Mouse (Mus musculus) thymus, adult 2 months (tissue): ENCODE results near the gene Dnah5. TPM values are rescaled to one million over a fixed set of nuclear protein-coding genes. Genes with fewer than 3 reads are reported as not detected.
"Not testable (repeated sequence)": the region's sequence is repeated elsewhere in the genome, so short reads cannot be mapped to it uniquely, and the experiment has no call there.

Experiments used
- DNase-seq: peaks from one replicate; pipeline ENCODE4 v3.0.0; 2021
- H3K27ac ChIP-seq: fragments of 200-500 bp; 2 replicates; pipeline ENCODE4 v1.5.1; 2012; ENCODE audit warnings: low read length, control low read depth; ENCODE audit not compliant: control insufficient read depth, insufficient read depth
- H3K27me3 ChIP-seq: fragments of 200-500 bp; 2 replicates; pipeline ENCODE4 v1.6.1; 2012; ENCODE audit warnings: mild to moderate bottlenecking, low read length, moderate library complexity, mixed read lengths; ENCODE audit not compliant: control insufficient read depth, insufficient read depth
- H3K36me3 ChIP-seq: fragments of 200-500 bp; 2 replicates; pipeline ENCODE4 v1.6.1; 2012; ENCODE audit warnings: mild to moderate bottlenecking, low read length, moderate library complexity; ENCODE audit not compliant: control insufficient read depth, insufficient read depth
- H3K4me1 ChIP-seq: fragments of 200-500 bp; replicated peaks from 2 replicates; pipeline ENCODE4 v1.6.1; 2012; ENCODE audit warnings: low read length; ENCODE audit not compliant: control insufficient read depth, insufficient read depth
- H3K4me3 ChIP-seq: fragments of 200-500 bp; 2 replicates; pipeline ENCODE4 v1.5.1; 2012; ENCODE audit warnings: mild to moderate bottlenecking, low read length, control low read depth, moderate library complexity; ENCODE audit not compliant: control insufficient read depth, insufficient read depth
- CTCF ChIP-seq: fragments of 200-500 bp; IDR thresholded peaks from 2 replicates; pipeline ENCODE4 v1.5.1; 2012; ENCODE audit warnings: mild to moderate bottlenecking, control low read depth, low read length, moderate library complexity, borderline replicate concordance; ENCODE audit not compliant: control insufficient read depth, poor library complexity, insufficient read depth; ENCODE audit errors: extremely low read depth
- POLR2A ChIP-seq: fragments of 200-500 bp; IDR thresholded peaks from 2 replicates; pipeline ENCODE4 v1.6.1; 2012; ENCODE audit warnings: mild to moderate bottlenecking, low read length, control low read depth, moderate library complexity; ENCODE audit not compliant: control insufficient read depth, poor library complexity, insufficient read depth; ENCODE audit errors: extremely low read depth
- WGBS: fragments of 180-500 bp; shearing (Covaris S2); methylation state at CpG from one replicate; pipeline ENCODE4 v1.1.7; 2018; 5-methylcytosine and 5-hydroxymethylcytosine counted together
- polyA plus RNA-seq: library from polyadenylated mRNA; depleted of rRNA; stranded (reverse); fragments of >200 nt; gene quantifications from 2 replicates; pipeline ENCODE4 v1.2.3, GENCODE M21; 2012

The Dnah5 gene
- polyA plus RNA-seq, 1 experiment: 0.07 TPM

DNA sequence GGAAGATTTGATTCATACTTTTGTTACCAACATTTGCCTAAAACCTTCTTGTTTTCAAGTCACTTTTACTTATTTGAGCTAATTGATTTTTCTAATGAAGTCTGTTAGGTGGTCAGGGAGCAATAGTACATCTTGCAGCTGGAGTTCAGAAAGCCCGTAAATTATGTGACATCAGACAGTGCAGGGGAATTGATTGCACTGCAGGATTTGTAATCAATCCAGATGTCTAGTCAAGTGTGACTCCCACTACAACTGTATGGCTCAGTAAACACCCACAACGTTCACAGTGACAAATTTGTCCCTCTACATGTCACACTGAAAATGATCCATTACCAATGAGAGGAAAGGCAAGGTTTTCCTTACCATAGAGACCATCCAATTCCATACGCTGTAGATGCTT is 177.4 kb downstream of the Dnah5 start:
- no peak for DNase-seq
- Histone ChIP-seq H3K4me3 (no peak overlapping the region), H3K4me1 (no peaks in the 10 kb centered on the region), H3K36me3 (no peaks in the 10 kb centered on the region), H3K27me3 (no peaks in the 10 kb centered on the region), H3K27ac (no peak overlapping the region)
- TF ChIP-seq CTCF (no peak), POLR2A (no peak)
- WGBS: 85% methylated on average over 3 of the region's 3 CpGs

DNA sequence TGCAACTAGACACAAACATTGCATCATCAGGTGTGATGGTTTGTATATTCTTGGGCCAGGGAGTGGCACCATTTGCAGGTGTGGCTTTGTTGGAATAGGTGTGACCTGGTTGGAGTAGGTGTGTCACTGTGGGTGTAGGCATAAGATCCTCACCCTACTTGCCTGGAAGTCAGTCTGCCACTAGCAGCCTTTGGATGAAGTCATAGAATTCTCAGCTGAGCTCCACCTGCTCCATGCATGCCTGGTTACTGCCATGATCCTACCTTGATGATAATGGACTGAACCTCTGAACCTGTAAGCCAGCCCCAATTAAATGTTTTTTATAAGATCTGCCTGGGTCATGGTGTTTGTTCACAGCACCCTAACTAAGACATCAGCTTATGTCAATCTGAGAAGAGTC is 190.2 kb downstream of the Dnah5 start:
- H3K4me1 ChIP-seq, DNase-seq, H3K27me3 ChIP-seq, H3K36me3 ChIP-seq, H3K4me3 ChIP-seq, H3K27ac ChIP-seq: not testable (repeated sequence)

DNA sequence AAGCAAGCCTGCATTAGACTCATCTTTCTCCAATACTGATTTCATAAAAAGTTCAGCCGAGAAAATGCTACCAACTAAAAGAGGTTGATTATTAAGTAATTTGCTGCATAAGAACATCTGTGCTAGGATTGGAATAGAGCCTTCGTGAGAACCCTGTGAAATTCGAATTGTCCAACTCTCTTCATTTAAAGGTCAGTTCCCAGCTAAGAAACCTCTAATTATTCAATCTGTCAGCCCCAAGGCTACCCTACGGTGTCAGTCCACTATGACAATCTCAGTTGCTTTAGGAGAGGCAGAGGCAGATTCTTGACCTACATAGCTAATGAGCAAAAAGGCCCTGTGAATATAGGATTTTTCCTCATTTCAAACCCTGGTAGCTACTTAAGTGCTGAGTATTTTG is 191.9 kb downstream of the Dnah5 start:
- no peaks in the 10 kb centered on the region for H3K27me3 ChIP-seq
- WGBS: 94% methylated on average over 4 of the region's 4 CpGs
- no peak for TF ChIP-seq CTCF
- TF ChIP-seq POLR2A: no peak

DNA sequence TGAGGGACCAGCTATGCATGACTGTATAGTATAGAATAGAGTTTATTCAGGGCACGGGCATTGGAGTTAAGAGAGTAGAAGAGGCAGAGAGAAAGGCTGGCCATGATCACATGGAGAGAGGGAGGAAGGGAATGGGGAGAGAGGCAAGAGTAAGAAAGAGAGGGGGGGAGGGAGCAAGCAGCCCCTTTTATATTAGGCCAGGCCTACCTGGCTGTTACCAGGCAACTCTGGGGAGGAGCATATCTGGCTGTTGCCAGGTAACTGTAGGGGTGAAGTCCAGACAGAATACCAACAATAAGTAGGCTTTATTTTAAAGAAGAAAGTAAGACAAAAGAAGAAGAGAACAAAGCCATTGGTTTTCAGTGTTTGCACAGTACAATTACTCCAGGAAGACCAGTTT is 194.9 kb downstream of the Dnah5 start:
- H3K4me3 ChIP-seq: no peak overlapping the region
- TF ChIP-seq CTCF: no peak
- no peak for TF ChIP-seq POLR2A

More for the DNA sequence above, 191.9 kb downstream of the Dnah5 start:
- H3K4me3 ChIP-seq: no peak overlapping the region
- no peak for DNase-seq
- no peaks in the 10 kb centered on the region for H3K4me1 ChIP-seq
- no peak overlapping the region for H3K27ac ChIP-seq
- no peaks in the 10 kb centered on the region for H3K36me3 ChIP-seq

DNA sequence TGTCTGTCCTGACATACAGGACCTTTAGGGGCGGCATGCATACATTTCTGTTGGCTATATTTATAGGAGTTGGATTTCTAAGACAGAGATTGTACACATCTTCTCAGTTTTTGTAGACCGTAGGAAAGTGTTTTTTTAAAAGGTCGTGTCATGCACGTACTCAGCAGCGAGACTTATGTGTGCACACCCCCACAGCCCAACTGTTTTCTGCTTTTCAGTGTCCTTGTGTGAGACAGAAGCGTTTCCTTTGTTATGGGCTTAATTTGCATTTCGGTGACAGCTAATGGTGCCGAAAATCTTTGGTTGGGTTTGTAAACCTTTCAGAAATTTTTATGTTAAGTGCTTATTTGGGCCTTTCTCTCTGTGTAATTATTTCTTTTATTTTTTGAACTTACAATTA is 195.7 kb downstream of the Dnah5 start:
- no peaks in the 10 kb centered on the region for H3K27me3 ChIP-seq
- no peak for DNase-seq
- H3K4me3 ChIP-seq: no peak overlapping the region
- TF ChIP-seq CTCF: no peak
- no peak for TF ChIP-seq POLR2A
- H3K36me3 ChIP-seq: no peaks in the 10 kb centered on the region
- no peaks in the 10 kb centered on the region for H3K4me1 ChIP-seq
- 92% methylated on average over 8 of the region's 8 CpGs for WGBS
- H3K27ac ChIP-seq: no peak overlapping the region

More for the DNA sequence above, 194.9 kb downstream of the Dnah5 start:
- Histone ChIP-seq H3K27ac (no peak overlapping the region), H3K36me3 (no peaks in the 10 kb centered on the region), H3K4me1 (no peaks in the 10 kb centered on the region), H3K27me3 (no peaks in the 10 kb centered on the region)
- 93% methylated on average over 1 of the region's 1 CpGs for WGBS
- DNase-seq: no peak

DNA sequence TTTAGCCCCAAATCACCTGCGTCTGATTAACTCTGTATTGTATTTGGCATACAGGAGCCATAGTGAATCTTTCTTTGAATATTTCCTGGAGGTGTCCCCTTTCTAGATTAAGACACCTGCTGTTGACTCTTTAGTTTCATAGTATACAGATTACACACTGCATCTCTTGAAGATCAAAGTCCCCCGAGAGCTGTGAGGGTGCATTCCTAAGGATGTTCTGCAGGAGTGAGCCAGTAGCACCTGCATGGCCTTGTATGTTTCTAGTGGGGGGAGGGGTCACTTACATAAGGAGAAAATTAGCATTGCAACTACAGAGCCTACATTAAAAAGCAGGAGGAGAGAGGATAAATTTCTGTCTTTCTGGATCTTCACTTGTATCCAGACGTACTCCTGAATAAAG is 201.1 kb downstream of the Dnah5 start:
- Histone ChIP-seq H3K27me3 (no peaks in the 10 kb centered on the region), H3K36me3 (no peaks in the 10 kb centered on the region), H3K27ac (no peak overlapping the region), H3K4me3 (no peak overlapping the region), H3K4me1 (no peaks in the 10 kb centered on the region)
- WGBS: 87% methylated on average over 3 of the region's 3 CpGs
- TF ChIP-seq CTCF (no peak), POLR2A (no peak)
- no peak for DNase-seq

DNA sequence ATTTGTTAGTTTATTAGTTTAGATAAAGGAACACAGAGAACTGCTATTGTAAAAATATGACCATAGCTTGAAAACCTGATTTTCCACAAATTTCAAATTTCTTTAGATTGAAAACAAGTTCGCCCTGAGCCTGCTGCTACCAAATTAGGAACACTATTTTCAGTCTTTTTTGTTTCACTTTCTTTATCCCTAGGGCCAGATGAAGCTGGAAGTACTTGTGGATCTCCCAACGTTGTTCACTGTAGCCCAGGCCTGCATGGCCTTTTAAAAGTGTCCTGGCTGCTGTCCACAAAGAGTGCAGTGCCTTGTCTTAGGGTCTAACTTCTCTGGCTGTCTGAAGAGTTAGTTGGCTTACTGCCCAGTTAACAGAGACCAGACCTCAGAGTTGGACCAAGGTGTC is 201.6 kb downstream of the Dnah5 start:
- no peak overlapping the region for H3K27ac ChIP-seq
- H3K27me3 ChIP-seq: no peaks in the 10 kb centered on the region
- 38% methylated on average over 2 of the region's 2 CpGs for WGBS
- DNase-seq: no peak
- no peak overlapping the region for H3K4me3 ChIP-seq
- TF ChIP-seq CTCF: no peak
- TF ChIP-seq POLR2A: no peak
- no peaks in the 10 kb centered on the region for H3K36me3 ChIP-seq
- H3K4me1 ChIP-seq: no peaks in the 10 kb centered on the region

DNA sequence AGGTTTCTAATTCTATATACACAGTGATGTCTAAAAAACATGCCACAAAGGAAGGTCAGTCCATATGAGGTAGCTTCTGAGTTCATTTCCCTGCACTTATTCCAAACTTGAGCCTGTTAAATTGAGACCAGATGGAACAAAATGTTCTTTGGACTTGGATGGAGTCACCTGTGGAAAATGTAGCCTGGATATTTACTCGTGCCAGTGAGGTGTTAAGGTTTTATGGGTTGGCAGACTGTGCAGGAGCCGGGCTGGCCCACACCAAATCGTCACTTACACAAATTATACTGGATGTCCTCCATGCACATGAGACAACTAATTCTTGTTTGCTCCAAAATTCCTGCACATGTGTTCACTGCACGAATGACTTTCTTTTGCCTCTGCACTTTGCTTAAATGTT is 236.2 kb downstream of the Dnah5 start:
- no peaks in the 10 kb centered on the region for H3K36me3 ChIP-seq
- WGBS: 85% methylated on average over 4 of the region's 4 CpGs
- DNase-seq: no peak
- H3K4me3 ChIP-seq: no peak overlapping the region
- TF ChIP-seq CTCF: no peak
- no peak for TF ChIP-seq POLR2A
- H3K4me1 ChIP-seq: no peaks in the 10 kb centered on the region
- no peak overlapping the region for H3K27ac ChIP-seq
- H3K27me3 ChIP-seq: no peaks in the 10 kb centered on the region
